Mouse (Mus musculus) embryonic fibroblast, embryonic 13.5 days (primary cell): ENCODE results near the gene Serhl.
A peak's percentile ranks its signal among the peaks of the same experiment; 100 is the strongest.

Experiments
- CTCF ChIP-seq: IDR thresholded peaks from 2 replicates; pipeline ENCODE4 v1.5.1; 2011; ENCODE audit warnings: mild to moderate bottlenecking, control low read depth, low read length, moderate library complexity, borderline replicate concordance; ENCODE audit not compliant: insufficient read depth
- POLR2A ChIP-seq: IDR thresholded peaks from 2 replicates; pipeline ENCODE4 v1.6.1; 2011; ENCODE audit warnings: low read depth, mild to moderate bottlenecking, control low read depth, low read length, moderate library complexity

GRCm38 (mm10) chr15:83156929-83157666 lies 67.8 kb downstream of the Serhl start:
- TF ChIP-seq POLR2A (peak; percentile 42), CTCF (peak; percentile 78)
